Mouse (Mus musculus) spleen, postnatal 14 days (tissue): ENCODE data around the gene Aire.
A peak's percentile ranks its signal among the peaks of the same experiment; 100 is the strongest.

Source experiments
- DNase-seq, 2 experiments: peaks; one replicate each; pipeline ENCODE4 v3.0.0; 2021 to 2022; ENCODE audit warnings: low spot score in 2 of 2

The Aire gene

DNA sequence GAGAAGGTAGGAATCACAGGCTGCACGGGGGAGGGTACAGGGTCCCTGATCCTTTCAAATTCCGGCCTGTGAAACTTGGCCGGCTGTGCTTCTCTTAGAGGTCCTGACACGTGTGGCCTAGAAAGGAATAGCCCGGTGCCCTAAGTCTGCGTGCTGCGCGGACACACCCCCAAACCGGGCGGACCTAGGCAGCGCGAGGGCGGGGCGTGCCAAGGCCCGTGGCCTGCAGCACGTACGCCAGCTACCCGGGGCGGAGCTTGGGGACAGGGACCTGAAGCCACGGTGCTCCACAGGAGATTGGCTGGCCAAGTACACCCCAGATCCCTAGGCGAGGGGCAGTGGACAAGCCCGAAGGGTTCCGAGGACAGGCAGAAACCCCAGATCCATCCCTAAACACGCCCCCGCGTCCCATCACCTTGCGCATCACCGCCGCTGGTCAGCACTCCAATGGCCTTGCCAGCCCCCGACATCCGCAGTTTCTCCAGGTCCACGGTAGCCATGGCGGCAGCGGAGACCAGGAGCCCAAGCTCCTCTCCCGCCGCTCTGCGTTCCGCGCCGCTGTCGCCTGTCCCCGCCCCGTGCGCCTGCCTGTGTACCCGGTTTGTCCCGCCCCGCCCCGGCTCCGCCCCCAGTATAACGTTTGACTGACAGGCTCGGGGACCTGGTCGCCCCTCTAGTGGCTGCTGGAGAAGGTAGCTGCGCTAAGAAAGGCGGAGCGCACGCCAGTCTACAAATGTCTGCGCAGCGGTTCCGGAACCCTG is 34.0 kb downstream of the Aire start:
- DNase-seq: peak; percentile 94 to 97

DNA sequence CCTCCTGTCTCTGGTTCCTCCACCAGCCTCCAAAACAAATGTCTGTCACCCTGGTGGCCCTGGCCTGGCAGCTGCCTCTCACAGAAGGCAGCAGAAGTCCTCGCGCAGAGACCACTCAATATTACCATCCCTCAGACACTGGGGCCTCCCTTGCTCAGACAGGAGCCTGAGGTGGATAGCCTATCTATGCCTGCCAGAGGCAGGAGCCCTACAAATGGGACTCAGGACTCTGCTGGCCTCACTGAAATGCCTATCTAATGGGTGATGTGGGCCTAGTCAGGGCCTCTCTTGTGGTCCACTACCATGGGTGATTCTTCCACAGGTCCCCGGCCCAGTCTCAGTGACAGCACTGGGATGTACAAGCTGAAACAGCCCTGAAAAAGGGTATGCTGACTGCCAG is 35.2 kb downstream of the Aire start:
- no peak for DNase-seq

DNA sequence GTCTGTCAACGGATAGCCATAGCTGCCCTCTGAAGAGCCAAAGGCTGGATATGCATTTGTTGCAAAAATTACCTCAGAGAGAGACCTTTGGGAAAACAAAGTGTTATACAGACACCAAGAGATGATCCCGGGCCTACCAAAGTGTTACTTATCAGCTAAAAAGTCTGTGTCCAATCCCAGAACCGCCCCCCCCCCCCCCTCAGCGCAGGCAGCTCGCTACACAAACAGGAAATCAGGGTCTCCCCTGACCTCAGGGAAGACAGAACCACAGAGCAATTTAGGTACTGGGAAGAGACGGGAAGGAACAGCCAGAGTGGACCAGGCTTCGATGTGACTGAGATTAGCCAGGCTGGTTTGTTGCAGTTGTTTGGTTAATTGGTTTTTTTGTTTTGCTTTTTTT is 36.2 kb downstream of the Aire start:
- DNase-seq: no peak

DNA sequence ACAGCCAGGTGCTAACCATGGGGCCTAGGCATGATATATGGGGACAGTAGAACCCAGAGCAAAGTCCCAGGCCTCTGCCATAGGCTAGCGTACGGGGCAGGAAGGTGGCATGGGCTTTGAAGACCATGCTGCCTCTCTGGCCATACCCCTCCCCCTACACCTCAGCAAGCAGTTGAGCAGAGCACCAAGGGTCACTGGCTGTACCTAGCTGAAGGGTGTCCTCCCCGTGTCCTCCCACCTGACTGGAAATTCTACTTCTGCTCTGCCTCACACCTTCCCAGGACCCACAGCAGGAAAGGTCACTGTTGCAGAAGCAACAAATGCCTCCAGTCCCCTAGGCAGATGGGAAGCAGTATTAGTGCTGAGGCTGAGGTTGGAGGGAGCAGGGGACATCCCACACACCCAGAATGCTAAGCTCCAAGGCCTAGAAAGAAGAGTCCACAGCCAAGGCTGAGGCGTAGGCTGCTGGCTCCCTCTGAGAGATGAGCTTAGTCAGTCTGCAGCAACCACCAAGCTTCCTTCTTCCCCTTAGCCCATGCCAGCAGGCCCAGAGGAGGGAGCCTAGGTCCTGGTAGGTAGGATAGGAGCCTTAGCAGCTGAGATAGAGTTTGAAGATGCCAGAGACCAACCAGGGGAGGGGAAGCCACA is 37.5 kb downstream of the Aire start:
- DNase-seq: no peak

DNA sequence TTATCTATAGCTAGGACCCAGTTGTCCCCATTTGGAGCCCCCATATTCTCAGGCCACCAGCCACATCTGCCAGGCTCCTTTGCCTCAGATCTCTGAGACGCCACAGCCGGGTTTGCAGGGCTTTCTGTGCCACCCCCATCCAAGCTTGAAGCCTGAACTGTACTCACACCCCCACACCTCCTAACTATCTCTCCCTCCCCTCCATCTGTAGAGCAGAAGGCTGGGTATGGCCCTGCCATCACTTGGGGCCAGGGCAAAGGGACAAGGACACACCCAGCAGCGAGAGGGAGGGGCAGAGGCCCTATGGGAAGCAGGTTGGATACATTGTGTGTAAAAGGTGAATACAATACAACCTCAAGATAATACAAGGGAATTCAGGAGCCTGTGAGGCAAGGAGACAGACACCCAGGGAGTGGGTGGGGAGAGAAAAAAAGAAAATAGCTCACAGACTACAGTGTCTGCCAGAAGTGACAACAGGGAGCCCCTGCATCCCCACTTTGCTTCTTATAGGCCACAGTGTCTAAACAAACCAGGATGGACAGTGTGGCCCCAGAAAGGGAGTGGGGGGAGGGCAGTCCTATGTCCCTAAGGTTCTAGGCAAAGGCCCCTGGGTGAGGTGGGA is 38.8 kb downstream of the Aire start:
- no peak for DNase-seq

DNA sequence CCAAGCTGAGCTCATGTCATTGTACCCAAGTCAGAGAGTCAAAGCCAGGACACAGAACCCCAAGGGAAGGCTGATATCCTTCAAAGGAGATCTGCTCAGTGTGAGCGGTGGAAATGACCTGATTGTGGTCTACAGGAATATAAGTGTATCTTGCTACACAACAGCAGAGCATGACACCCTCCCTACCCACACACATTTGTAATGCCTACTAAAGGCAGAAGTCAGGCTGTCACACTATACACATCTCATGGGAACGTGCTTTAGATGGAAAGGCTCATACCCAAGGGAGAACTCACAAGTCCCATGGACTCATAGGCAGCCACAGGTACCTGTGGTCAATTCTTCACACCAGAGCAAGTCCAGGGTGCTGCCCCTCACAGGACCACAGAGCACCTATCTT is 41.1 kb downstream of the Aire start:
- no peak for DNase-seq

DNA sequence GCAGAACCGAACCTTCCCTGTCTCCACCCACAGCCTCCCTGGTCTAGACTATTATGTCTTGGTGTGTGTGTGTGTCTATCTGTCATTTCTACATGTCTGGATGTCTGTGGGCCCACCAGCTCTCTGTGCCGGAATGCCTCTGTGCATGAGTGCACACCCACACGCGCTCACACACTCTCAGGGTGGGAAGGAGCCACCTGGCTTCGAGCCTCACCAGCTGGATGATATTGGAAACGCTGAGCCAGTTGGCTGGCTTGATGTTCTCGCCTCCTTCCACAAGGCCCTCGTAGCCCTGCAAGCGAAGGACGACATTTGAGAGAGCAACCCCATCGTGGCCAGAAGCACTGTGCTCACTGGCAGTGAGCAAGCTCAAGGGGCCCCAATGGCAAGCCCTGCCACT is 41.6 kb downstream of the Aire start:
- no peak for DNase-seq

DNA sequence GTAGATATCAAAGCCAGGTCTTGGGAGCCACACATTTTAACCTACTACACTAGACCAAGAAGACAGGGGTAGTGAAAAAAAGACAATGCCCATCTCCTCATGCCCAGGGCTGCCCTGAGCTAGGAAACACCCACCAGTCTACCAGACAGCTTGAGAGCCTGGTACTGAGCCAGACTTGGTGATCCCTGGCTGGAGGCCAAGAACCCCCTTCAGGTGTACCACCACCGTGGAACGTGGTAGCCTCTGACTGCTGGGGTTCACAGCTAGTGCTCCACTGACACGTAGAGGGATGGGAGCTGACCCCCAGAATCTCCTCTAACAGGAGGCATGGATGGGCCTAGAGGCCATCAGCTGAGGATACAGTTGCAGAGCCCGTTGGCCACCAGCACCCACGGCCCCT is 43.2 kb downstream of the Aire start:
- no peak for DNase-seq

DNA sequence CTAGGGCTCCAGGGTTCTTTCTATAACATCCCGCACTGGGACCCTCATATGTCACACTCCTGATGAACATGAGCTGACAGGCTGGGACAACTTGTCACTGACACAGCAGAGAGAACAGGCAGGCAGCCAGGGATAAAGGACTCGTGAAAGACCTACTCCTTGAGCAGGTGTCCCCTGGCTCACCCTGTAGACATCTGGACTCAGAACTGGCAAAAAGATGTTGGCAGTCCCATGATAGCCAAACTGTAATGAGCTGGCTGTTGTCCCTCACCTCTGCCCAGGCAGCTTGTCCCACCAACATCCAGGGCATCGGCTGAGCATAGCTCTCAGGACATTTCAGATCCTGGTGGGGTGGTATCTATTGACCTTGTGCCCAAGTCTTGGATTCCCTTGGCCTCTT is 47.8 kb downstream of the Aire start:
- DNase-seq: no peak

DNA sequence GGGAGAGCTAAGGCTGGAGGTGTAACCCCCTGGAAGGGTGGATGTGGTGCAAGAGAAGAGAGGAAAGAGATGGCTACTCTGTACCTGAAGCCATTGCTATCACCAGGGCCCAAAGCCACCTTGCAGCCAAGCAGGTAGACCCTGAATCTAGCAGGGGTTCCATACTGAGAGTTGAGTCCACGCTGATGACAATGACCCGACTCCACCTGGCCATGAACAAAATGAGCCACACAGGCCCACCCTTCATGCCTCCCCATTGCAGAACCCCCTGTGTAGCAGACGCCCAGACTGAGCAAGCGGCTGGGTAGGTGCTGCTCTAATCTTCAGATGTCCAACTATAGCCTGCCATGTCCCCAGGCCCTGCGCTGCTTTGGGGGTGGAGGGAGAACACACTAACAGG is 57.6 kb downstream of the Aire start:
- no peak for DNase-seq

DNA sequence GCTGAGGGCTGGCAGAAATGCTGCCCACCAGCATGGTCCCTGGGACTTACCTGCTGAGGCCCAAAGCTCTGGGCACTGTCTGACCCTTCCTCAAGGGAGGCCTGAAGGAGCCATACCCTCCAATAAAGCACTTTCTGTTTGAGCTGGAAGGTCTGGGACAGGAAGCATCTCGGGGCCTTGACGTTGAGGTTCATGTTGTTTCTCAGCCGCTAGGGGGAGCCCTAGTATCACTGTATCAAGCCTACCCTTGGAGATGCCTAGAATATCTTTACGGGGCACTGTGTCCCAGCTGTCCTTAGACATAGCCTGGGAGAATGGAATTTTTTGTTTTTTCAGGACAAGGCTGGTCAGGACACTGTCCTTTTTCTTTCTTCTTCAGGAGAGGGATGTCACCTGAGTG is 58.8 kb downstream of the Aire start:
- DNase-seq: peak in 1 of 2 experiments; percentile 66
